Mouse (Mus musculus): ENCODE data around the gene Kif3b. TPM values are rescaled to one million over a fixed set of nuclear protein-coding genes. Genes with fewer than 3 reads are reported as not detected.

Gene Kif3b
- 3.2 and 3.8 TPM in 2 replicates for polyA plus RNA-seq (2012; rRNA removed)

DNA sequence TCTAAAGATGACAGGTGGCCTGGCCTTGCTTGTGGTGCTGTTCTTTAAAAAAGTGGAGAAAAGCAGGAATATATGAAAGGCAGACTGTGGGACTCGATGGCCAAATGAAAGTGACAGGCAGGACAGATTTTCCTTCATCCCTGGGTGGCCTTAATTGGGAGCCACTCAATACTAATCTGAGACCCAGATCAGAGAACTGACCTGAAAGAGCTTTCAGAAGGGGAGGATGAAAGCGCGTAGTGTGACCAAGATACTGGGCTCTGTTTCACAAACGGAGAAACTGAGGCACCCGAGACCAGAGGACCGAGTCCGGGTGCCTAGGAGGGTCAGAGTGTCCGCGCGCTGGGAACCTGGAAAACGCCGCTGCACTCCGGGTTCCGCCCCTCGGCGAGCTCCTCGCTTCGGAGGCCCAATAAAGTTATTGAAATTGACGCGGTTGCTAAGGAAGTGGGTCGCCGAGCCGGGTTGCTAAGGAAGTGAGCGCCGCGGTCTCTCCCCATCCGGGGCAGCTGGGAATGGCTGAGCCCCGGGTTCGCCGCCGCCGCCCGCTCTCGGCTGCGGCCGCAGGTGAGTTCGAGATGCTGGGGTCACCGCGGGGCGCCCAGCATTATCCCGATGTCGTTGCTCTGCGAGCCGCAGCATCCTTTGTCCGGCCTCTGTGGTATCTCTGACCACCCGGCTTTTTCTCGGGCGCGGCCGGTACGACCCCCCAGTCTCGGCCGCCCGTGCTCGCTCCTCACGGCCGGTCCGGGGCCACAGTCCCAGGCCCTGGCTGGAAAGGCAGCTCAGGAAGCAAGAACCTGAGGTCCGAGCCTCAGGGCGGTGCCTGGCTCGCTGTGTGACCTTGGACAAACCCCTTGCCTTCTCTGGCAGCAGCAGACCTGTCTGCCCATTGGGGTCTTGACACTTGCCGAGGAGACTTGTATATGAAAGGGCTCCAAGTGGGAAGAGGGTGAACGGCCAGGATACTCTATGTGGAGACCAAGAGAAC is at the start of gene Kif3b:
Kif3b (plus strand) TSS at position 476 of the 991 bp plus-strand sequence.

DNA sequence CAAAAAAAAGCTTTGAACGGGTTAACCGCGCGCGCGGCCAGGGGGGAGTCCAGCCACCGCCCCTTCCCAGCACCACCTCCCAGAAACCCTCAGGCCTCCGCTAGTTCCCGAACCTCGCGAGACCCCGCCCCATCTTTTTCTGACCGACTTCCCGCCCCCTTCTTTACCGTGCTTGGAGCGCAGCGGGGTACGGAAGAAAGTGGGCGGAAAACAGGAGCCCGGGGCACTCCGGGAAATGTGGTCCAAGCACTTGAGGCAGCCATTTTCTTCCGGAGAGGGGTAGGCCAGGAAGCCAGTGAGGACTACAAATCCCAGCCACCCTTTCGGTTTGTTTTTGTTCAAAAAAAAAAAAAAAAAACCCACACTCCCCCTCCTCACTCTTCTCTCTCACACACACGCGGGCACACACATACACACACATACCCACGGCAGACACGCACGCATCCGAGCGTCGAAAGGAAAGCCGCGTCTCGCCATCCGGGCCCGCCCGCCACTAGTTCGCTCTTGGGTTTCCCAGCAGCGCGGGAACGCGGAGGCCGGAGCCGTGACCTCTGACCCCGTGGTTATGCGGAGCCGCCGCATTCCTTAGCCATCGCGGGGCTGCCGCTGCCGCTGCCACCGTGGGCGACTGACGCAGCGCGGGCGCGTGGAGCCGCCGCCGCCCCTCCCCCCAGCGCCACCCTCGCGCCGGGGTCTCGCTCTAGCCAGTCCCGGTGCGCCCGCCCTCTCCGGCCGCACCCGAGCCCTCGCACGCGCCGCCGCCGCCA is 54.4 kb downstream of the Kif3b start, which contains the start of gene Asxl1:
Asxl1 (plus strand) TSS at position 376 of the 767 bp plus-strand sequence.

Other genes starting within 250 kb of the Kif3b start
- 3.6 and 4.5 TPM in 2 replicates for gene Ccm2l, start 225.5 kb upstream of the Kif3b start, polyA plus RNA-seq (2012; rRNA removed)
- 17.5 and 18.7 TPM in 2 replicates for gene Hck, start 182.9 kb upstream of the Kif3b start, polyA plus RNA-seq (2012; rRNA removed)
- 15.3 and 18.3 TPM in 2 replicates for gene Tm9sf4, start 130.1 kb upstream of the Kif3b start, polyA plus RNA-seq (2012; rRNA removed)
- 1.5 TPM in 2 replicates for gene Tspyl3, start 66.0 kb upstream of the Kif3b start, polyA plus RNA-seq (2012; rRNA removed)
- gene Plagl2, start 50.0 kb upstream of the Kif3b start, polyA plus RNA-seq (2012; rRNA removed): 5.5 and 5.6 TPM in 2 replicates
- 5.4 and 5.8 TPM in 2 replicates for gene Pofut1, start 49.9 kb upstream of the Kif3b start, polyA plus RNA-seq (2012; rRNA removed)
- gene Asxl1, start 54.4 kb downstream of the Kif3b start, polyA plus RNA-seq (2012; rRNA removed): 6.2 and 7.6 TPM in 2 replicates
- not detected in 2 replicates for gene 4930404H24Rik, start 201.4 kb downstream of the Kif3b start, polyA plus RNA-seq (2012; rRNA removed)
- gene Nol4l, start 238.6 kb downstream of the Kif3b start, polyA plus RNA-seq (2012; rRNA removed): 3.7 and 5.8 TPM in 2 replicates

Data from liver, embryonic 18 days (tissue).